Mouse (Mus musculus): ENCODE measurements around the gene Gm20538. TPM values are rescaled to one million over a fixed set of nuclear protein-coding genes. Genes with fewer than 3 reads are reported as not detected.

The Gm20538 gene
- polyA plus RNA-seq (2015; fragmentation: Nextera tagmentation; extraction: Ambion mirVana), result not detected in 2 replicates

DNA sequence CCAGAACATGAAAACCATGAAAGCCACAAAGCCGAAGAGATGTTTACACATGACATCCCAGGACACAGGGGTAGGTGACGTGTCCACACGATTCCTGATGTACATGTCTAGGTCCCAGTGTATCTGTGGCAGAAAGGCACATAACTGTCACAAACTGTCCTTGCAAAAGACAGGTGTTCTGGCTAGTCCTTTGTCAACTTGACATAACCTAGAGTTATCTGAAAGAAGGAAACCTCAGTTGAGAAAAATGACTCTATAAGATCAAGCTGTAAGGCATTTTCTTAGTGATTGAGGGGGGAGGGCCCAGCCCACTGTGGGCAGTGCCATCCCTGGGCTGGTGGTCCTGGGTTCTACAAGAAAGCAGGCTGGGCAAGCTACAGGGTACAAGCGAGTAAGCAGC, at the start of gene Gm20538:
Gene Gm20538, minus strand, starts transcription at position 101 of the 400 bp plus-strand sequence.
- H3K36me3 ChIP-seq, result peaks cover 54% of the 10 kb centered on the region
- H3K4me1 ChIP-seq, result peaks cover 26% of the 10 kb centered on the region
- no peaks in the 10 kb centered on the region for H3K9me3 ChIP-seq (replicated peaks)
- H3K9ac ChIP-seq (replicated peaks), result 0 out of 2 replicates have a peak within 1 kb of the TSS, but pooled peaks have one; percentile 96
- 99% methylated on average over 4 of the region's 4 CpGs for WGBS
- H3K4me2 ChIP-seq, result peak within 1 kb of the TSS; percentile 85
- ATAC-seq (ENCODE audit: low FRiP score), result no peak
- H3K4me3 ChIP-seq (replicated peaks), result no peak within 1 kb of the TSS
- no peaks in the 10 kb centered on the region for H3K27me3 ChIP-seq (replicated peaks)
- H3K27ac ChIP-seq (replicated peaks), result no peak within 1 kb of the TSS

- no peak overlapping the region for H3K27ac ChIP-seq (replicated peaks)
- H3K4me3 ChIP-seq (replicated peaks), result no peak overlapping the region
- no peak overlapping the region for H3K9ac ChIP-seq (replicated peaks)
- H3K9me3 ChIP-seq (replicated peaks), result no peaks in the 10 kb centered on the region
- no peak for ATAC-seq (ENCODE audit: low FRiP score)
- no peaks in the 10 kb centered on the region for H3K36me3 ChIP-seq
- no peak overlapping the region for H3K4me2 ChIP-seq
- WGBS, result 91% methylated on average over 14 of the region's 14 CpGs
- no peaks in the 10 kb centered on the region for H3K27me3 ChIP-seq (replicated peaks)
- H3K4me1 ChIP-seq, result 0 out of 2 replicates have a peak, but pooled peaks cover 3% of the 10 kb centered on the region
Measured at GRCm38 (mm10) chr19:44594180-44594579, 41.5 kb upstream of the Gm20538 start.

GRCm38 (mm10) chr19:44591638-44592037, 39.0 kb upstream of the Gm20538 start:
- H3K9ac ChIP-seq (replicated peaks), result no peak overlapping the region
- no peak for ATAC-seq (ENCODE audit: low FRiP score)
- H3K4me3 ChIP-seq (replicated peaks), result no peak overlapping the region
- H3K27ac ChIP-seq (replicated peaks), result peak overlapping the region; percentile 35
- H3K4me1 ChIP-seq, result 0 out of 2 replicates have a peak, but pooled peaks cover 3% of the 10 kb centered on the region
- H3K36me3 ChIP-seq, result no peaks in the 10 kb centered on the region
- no peak overlapping the region for H3K4me2 ChIP-seq
- H3K9me3 ChIP-seq (replicated peaks), result no peaks in the 10 kb centered on the region
- peaks cover 5% of the 10 kb centered on the region; the same call in 1 of the 2 replicates for H3K27me3 ChIP-seq (replicated peaks)
- 56% methylated on average over 6 of the region's 6 CpGs for WGBS

DNA sequence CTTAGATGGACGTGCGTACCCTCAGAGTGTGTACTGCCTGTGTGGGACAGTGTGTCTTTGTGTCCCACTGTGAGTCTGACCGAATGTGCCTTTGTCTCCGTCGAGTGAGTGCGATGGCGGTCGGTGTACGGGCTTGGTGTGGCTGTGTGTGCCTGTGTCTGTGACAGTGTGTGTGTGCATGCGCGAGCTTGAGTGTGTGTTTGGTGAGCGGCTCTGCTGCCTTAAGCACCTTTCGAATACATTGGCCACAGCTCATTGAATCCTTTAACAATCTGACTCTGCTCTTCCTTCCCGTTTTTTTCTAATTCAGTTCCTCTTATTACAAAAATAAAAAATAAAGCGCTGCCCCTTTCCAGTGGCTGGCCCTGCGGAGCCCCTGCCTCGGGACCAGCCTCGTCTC, 38.4 kb upstream of the Gm20538 start:
- H3K4me2 ChIP-seq, result no peak overlapping the region
- ATAC-seq (ENCODE audit: low FRiP score), result peak; percentile 61; the same call in 1 of the 2 replicates
- H3K36me3 ChIP-seq, result no peaks in the 10 kb centered on the region
- no peak overlapping the region for H3K9ac ChIP-seq (replicated peaks)
- 0 out of 2 replicates have a peak, but pooled peaks cover 3% of the 10 kb centered on the region for H3K4me1 ChIP-seq
- 64% methylated on average over 18 of the region's 18 CpGs for WGBS
- peaks cover 10% of the 10 kb centered on the region; the same call in 1 of the 2 replicates for H3K27me3 ChIP-seq (replicated peaks)
- no peaks in the 10 kb centered on the region for H3K9me3 ChIP-seq (replicated peaks)
- no peak overlapping the region for H3K4me3 ChIP-seq (replicated peaks)
- peak overlapping the region; percentile 35 for H3K27ac ChIP-seq (replicated peaks)

- WGBS, result 52% methylated on average over 7 of the region's 7 CpGs
- no peak overlapping the region for H3K27ac ChIP-seq (replicated peaks)
- H3K4me3 ChIP-seq (replicated peaks), result no peak overlapping the region
- no peak for ATAC-seq (ENCODE audit: low FRiP score)
- no peak overlapping the region for H3K9ac ChIP-seq (replicated peaks)
- no peaks in the 10 kb centered on the region for H3K9me3 ChIP-seq (replicated peaks)
- 0 out of 2 replicates have a peak, but pooled peaks cover 3% of the 10 kb centered on the region for H3K4me1 ChIP-seq
- no peak overlapping the region for H3K4me2 ChIP-seq
- peaks cover 18% of the 10 kb centered on the region; the same call in 1 of the 2 replicates for H3K27me3 ChIP-seq (replicated peaks)
- H3K36me3 ChIP-seq, result no peaks in the 10 kb centered on the region
Measured at GRCm38 (mm10) chr19:44589591-44590223, 37.1 kb upstream of the Gm20538 start.

GRCm38 (mm10) chr19:44588036-44588435, 35.4 kb upstream of the Gm20538 start:
- Histone ChIP-seq H3K36me3 (no peaks in the 10 kb centered on the region), H3K4me1 (0 out of 2 replicates have a peak, but pooled peaks cover 3% of the 10 kb centered on the region), H3K27ac (replicated peaks) (no peak overlapping the region), H3K9ac (replicated peaks) (no peak overlapping the region), H3K27me3 (replicated peaks) (peaks cover 30% of the 10 kb centered on the region; the same call in 1 of the 2 replicates), H3K9me3 (replicated peaks) (no peaks in the 10 kb centered on the region), H3K4me3 (replicated peaks) (no peak overlapping the region), H3K4me2 (no peak overlapping the region)
- WGBS, result 43% methylated on average over 4 of the region's 4 CpGs
- ATAC-seq (ENCODE audit: low FRiP score), result no peak

- Histone ChIP-seq H3K36me3 (no peaks in the 10 kb centered on the region), H3K27ac (replicated peaks) (no peak overlapping the region), H3K4me2 (no peak overlapping the region), H3K4me3 (replicated peaks) (no peak overlapping the region), H3K27me3 (replicated peaks) (peaks cover 25% of the 10 kb centered on the region; the same call in 1 of the 2 replicates), H3K4me1 (peaks cover 3% of the 10 kb centered on the region; the same call in 1 of the 2 replicates), H3K9me3 (replicated peaks) (no peaks in the 10 kb centered on the region), H3K9ac (replicated peaks) (no peak overlapping the region)
- 30% methylated on average over 9 of the region's 9 CpGs for WGBS
- ATAC-seq (ENCODE audit: low FRiP score), result peak; percentile 86
Measured at GRCm38 (mm10) chr19:44582638-44583309, 30.1 kb upstream of the Gm20538 start.

DNA sequence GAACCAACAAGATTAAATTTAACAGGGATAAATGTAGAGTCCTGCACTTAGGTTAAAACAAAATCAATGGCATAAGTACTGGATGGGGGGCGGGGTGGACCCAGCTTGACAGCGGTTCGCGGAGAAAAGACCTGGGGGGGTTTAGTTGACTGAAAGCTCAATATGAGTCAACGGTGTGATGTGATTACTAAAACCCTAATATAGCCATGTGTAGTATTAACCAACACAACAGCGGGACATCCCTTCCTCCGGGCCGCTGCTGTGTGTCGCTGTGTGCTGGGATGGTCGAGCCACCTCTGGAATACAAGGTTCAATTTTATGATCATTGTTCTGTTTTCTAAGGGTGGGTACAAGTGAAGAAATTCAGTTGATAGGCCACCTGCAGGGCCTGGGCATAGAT, 29.5 kb upstream of the Gm20538 start:
- peaks cover 25% of the 10 kb centered on the region; the same call in 1 of the 2 replicates for H3K27me3 ChIP-seq (replicated peaks)
- H3K4me3 ChIP-seq (replicated peaks), result no peak overlapping the region
- H3K9ac ChIP-seq (replicated peaks), result no peak overlapping the region
- no peaks in the 10 kb centered on the region for H3K36me3 ChIP-seq
- no peak overlapping the region for H3K27ac ChIP-seq (replicated peaks)
- no peak overlapping the region for H3K4me2 ChIP-seq
- peaks cover 3% of the 10 kb centered on the region; the same call in 1 of the 2 replicates for H3K4me1 ChIP-seq
- 76% methylated on average over 10 of the region's 10 CpGs for WGBS
- H3K9me3 ChIP-seq (replicated peaks), result no peaks in the 10 kb centered on the region
- ATAC-seq (ENCODE audit: low FRiP score), result peak; percentile 27; the same call in 1 of the 2 replicates

GRCm38 (mm10) chr19:44578038-44578437, 25.4 kb upstream of the Gm20538 start:
- Histone ChIP-seq H3K4me1 (peaks cover 3% of the 10 kb centered on the region; the same call in 1 of the 2 replicates), H3K4me2 (no peak overlapping the region), H3K27me3 (replicated peaks) (no peaks in the 10 kb centered on the region), H3K36me3 (peaks cover 23% of the 10 kb centered on the region), H3K27ac (replicated peaks) (no peak overlapping the region), H3K9ac (replicated peaks) (no peak overlapping the region), H3K9me3 (replicated peaks) (no peaks in the 10 kb centered on the region), H3K4me3 (replicated peaks) (no peak overlapping the region)
- 95% methylated on average over 1 of the region's 1 CpGs for WGBS
- ATAC-seq (ENCODE audit: low FRiP score), result no peak

DNA sequence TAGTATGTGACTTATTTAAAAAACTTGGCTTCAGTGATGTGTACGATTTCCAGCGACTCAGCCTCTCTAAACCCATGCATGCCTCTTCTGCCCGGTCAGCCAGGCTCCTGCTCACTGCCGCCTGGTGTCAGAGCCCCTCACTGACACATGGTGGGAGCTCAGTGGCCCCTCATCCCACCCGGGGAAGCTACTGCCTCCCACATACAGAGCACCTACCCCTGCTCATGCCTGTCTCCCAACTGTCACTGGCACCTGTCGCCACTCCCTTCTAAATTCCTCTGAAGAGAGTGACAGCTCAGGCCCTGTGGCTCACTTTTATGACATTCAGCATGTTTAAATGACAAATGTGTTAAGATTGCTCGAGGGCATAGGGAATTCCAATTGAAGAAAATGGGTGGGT, 23.6 kb upstream of the Gm20538 start:
- Histone ChIP-seq H3K9ac (replicated peaks) (no peak overlapping the region), H3K27me3 (replicated peaks) (no peaks in the 10 kb centered on the region), H3K4me2 (no peak overlapping the region), H3K27ac (replicated peaks) (no peak overlapping the region), H3K4me3 (replicated peaks) (no peak overlapping the region), H3K9me3 (replicated peaks) (no peaks in the 10 kb centered on the region), H3K4me1 (no peaks in the 10 kb centered on the region), H3K36me3 (peaks cover 40% of the 10 kb centered on the region)
- ATAC-seq (ENCODE audit: low FRiP score), result no peak
- 81% methylated on average over 7 of the region's 7 CpGs for WGBS

DNA sequence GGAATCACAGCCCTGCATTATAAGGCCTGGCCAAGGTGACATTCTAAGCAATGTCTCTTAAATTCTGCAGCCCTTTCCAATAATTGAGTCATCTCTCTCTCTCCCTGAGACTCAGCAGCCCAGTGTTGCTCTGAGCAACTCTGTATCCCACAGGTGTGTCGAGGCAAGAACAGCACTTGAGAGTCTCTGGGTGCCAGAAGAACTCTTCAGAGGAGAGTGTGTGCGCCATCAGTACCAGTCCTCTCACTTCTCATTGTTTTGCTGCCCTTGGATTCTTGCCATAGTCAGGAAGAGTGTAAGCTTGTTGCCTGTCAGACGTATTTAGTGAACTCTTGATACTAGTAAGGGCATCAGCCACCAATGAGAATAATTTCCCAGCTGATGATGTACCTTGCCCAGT, 15.1 kb upstream of the Gm20538 start:
- ATAC-seq (ENCODE audit: low FRiP score), result no peak
- Histone ChIP-seq H3K36me3 (peaks cover 70% of the 10 kb centered on the region), H3K4me1 (peaks cover 29% of the 10 kb centered on the region), H3K9ac (replicated peaks) (no peak overlapping the region), H3K4me2 (no peak overlapping the region), H3K27me3 (replicated peaks) (no peaks in the 10 kb centered on the region), H3K9me3 (replicated peaks) (no peaks in the 10 kb centered on the region), H3K4me3 (replicated peaks) (no peak overlapping the region), H3K27ac (replicated peaks) (no peak overlapping the region)
- 87% methylated on average over 3 of the region's 3 CpGs for WGBS

Measured in neural tube, embryonic 15.5 days (tissue).